Mouse (Mus musculus) CD4-positive, CD25-positive, alpha-beta regulatory T cell, adult 2 months (primary cell): ENCODE data around the gene Tbc1d20.

Experiments
- DNase-seq: peaks from one replicate; pipeline ENCODE4 v3.0.0-alpha.2; 2012; ENCODE audit warnings: low read depth, low spot score

The Tbc1d20 gene

DNA sequence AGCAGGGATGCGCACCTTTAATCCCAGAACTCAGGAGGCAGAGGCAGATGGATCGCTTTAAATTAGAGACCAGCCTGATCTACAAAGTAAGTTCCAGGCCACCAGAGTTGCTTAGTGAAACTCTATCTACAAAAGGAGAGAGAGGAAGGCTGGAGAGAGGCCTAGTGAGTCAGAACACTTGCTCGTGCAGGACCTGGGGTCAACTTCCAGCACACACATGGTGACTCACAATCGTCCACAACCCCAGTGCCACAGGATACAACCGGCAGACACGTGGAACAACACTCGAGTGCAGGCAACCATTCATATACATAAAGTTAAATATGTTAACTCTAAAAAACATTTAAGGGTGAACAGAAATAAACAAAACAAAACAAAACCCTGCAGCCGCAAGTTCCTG is 33.0 kb downstream of the Tbc1d20 start:
- no peak for DNase-seq

- no peak for DNase-seq
Measured at GRCm38 (mm10) chr2:152327980-152328379, 34.4 kb downstream of the Tbc1d20 start.

- DNase-seq, result no peak
Measured at GRCm38 (mm10) chr2:152330858-152331423, 37.3 kb downstream of the Tbc1d20 start.

- DNase-seq, result peak; percentile 95
Measured at GRCm38 (mm10) chr2:152332101-152332825, 38.6 kb downstream of the Tbc1d20 start, which contains the start of gene Rbck1. Rbck1 (minus strand) TSS chr2:152332653.

DNA sequence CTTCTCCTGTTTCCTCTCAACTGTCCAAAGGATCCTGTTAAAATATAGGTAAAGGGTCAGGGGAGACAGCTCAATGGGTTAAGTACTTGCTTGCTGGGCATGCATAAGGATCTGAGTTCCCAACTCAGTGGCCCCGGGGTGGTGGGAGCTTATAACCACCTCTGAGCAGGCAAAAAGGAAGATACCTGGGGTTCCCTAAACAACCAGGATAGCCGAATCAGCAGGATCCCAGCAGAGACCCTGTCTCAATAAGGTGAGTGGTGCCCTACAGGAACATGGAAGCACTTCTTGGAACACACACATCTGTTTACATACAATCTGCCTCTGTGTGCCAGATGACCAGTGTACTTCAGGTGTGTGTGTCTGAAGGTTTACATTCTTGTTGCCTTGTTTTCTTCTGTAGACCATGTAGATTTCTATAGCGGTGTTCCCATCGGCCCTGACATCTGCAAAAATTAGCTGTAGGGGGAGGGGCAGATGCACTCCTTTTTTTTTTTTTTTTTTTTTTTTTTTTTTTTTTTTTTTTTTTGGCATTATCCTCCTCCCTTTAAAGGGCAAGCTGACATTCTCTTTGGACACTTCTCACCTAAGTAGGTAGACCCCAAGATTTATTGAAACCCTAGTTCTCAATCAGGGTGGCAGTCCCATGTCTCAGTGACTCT is 39.8 kb downstream of the Tbc1d20 start:
- DNase-seq, result peak; percentile 13

- DNase-seq, result no peak
Measured at GRCm38 (mm10) chr2:152335289-152335820, 41.7 kb downstream of the Tbc1d20 start.

GRCm38 (mm10) chr2:152336856-152337255 is 43.2 kb downstream of the Tbc1d20 start:
- no peak for DNase-seq

DNA sequence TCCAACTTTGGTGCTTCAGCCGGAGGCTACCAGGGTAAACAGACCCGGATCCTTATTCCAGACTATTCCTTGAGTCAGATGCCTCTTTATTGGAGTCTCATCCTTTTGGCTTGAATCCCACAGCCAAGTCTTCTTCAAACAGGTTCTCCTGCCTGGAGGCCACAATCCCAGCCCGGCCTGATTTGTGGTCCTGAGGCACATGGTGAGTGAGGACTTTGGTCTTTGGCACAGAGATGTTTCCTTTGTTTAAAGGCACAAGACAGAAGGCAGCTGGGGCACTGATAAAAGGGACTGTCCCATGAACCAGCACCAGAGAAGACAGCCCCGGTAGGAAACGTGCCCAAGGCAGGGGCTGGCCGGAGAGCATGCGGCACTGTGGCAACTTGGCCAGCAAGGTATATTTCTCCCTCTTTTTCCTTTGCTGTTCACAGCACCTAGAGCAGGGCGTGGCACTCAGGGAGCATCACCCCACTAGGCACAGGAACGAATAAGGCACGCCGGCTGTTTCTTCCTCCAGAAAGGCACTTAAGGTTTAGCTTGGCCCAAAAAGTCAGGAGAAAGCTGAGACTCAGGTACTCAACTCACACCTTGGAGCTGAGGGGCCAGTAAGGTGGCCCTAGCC is 44.1 kb downstream of the Tbc1d20 start:
- no peak for DNase-seq

- no peak for DNase-seq
Measured at GRCm38 (mm10) chr2:152338319-152338718, 44.7 kb downstream of the Tbc1d20 start.

DNA sequence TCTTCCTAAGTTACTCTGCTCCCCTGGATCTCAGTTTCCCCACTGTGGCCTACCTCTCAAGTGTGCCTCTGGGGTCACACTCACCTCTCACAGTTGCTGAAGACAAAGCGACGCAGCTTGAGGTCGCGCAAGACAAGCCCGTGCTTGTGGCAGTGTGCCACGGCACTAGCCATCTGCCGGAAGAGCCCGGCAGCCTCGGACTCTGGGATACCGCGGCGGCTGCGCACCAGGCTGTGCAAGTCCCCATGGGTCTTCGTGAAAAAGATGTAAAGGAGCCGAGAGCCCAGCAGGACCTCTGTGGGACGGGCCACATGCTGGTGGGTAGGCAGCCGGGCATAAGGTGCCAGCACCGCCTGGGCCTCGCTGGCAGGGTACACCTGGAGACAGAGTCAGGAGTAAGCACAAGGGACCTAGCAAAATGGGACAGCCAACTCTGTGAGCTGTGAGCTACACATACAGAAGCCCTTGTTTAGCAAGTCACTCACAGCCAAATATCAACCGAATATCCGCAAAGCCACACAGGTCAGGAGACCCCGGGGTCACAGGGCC is 46.1 kb downstream of the Tbc1d20 start:
- no peak for DNase-seq

DNA sequence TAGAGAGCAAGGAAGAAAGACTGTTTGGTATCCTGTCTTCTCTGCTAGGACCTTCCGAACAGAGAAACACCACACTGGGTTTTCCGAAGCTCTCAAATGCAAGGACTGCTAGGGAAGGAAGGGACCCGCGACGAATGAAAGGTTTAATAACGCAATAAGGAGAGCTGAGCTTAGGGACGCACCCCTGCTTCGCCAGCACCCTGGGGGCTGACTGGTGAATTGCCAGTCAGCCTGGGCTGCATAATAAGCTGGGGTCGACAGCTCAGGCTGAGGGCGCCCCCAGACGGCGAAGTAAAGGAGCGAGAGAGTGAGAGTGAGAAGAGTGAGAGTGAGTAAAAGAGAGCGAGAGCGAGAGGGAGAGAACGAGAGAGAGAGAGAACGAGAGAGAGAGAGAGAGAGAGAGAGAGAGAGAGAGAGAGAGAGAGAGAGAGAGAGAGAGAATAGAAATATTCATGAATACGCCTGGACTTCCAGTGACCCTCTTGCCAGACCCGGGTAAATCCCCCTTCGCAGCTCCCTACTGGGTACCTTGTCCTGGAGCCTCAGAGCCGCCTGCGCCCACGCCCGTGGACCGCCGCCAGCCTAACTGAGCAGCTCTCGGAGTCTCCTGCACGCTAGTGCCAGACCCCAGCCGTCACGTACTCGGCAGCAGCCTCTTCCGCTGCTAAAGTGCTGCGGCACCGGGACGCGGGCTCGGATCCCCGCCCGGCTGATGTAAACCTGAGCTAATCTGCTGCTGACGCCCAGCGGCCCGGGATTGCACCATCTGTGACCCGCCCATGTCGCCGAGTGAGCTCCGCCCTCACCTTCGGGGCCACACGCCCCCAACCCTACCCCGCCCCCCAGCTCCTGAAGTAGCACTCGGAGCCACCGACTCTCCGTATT is 49.9 kb downstream of the Tbc1d20 start, which contains the start of gene Trib3:
Gene Trib3 (minus strand): TSS at position 704 of the 885 bp plus-strand sequence.
- peak; percentile 93 for DNase-seq

- DNase-seq, result peak; percentile 49
Measured at GRCm38 (mm10) chr2:152344361-152344760, 50.7 kb downstream of the Tbc1d20 start.

GRCm38 (mm10) chr2:152344909-152345308 is 51.3 kb downstream of the Tbc1d20 start:
- DNase-seq, result no peak

- no peak for DNase-seq
Measured at GRCm38 (mm10) chr2:152345393-152345792, 51.8 kb downstream of the Tbc1d20 start.

GRCm38 (mm10) chr2:152346776-152347465 is 53.3 kb downstream of the Tbc1d20 start:
- no peak for DNase-seq

DNA sequence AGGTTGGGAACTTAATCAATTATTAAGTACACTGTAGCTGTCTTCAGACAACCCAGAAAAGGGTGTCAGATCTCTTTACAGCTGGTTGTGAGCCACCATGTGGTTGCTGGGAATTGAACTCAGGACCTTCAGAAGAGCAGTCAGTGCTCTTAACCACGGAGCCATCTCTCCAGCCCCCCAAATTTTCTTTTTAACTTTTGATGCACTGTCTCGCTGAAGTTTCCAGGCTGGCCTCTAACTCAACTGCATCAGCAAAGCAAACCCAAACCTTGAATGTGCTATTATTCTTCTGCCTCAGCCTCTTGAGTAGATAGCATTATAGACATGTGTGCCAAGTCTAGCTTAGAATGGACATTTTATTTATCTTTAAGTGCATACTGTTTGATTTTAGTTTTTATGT is 54.1 kb downstream of the Tbc1d20 start:
- no peak for DNase-seq

- DNase-seq, result no peak
Measured at GRCm38 (mm10) chr2:152349205-152349604, 55.6 kb downstream of the Tbc1d20 start.

DNA sequence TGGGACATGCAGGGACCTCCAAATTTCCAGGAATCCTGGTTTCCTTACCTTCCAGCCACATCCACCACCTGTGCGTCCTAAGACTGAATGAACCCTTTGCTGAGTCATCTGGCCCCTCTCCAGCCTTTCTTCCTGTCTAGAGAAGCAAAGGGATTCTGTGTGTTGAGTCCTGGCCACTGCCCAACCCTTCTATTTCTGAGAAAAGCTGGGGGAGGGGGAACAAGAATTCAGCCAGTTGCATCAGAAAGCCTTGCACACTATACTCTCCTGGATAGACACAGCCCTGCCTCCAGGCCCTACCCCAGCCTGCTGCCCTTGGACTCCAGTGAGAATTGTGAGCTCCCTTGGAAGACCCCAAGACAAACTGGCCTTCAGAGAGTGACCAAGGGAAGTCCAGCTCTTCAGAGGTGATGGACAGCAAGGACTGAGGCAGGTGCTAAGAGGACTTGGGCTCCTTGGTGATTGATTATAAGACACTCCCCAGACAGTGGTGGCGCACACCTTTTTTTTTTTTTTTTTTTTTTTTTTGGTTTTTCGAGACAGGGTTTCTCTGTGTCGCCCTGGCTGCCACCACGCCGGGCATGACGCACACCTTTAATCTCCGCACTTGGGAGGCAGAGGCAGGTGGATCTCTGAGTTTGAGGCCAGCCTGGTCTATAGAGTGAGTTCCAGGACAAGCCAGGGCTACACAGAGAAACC is 56.4 kb downstream of the Tbc1d20 start:
- DNase-seq, result no peak

DNA sequence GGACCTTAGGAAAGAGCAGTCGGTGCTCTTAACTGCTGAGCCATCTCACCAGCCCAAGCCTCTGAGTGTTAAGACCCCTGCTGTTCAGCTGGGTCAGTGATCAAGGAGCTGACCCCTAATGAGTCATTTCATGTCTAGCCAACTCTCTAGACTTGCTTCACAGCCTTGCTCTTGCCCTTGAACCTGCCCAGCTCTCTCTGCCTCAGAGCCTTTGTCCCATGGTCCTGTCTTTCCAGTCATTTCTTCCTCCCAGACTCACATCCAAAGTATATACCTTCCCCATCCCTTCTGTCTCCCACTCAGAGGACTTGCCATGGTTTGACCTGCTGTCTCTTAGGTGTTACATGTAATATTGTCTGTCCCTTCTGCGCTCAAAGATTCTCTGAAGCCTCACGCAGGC is 63.6 kb downstream of the Tbc1d20 start:
- DNase-seq, result no peak
